Mouse (Mus musculus) cortical plate, adult 2 months (tissue): ENCODE data around the gene Nr2e1. TPM values are rescaled to one million over a fixed set of nuclear protein-coding genes. Genes with fewer than 3 reads are reported as not detected.
A peak's percentile ranks its signal among the peaks of the same experiment; 100 is the strongest.

Experiments
- H3K27ac ChIP-seq: fragments of 200-500 bp; 2 replicates; pipeline ENCODE4 v1.5.1; 2012; ENCODE audit warnings: low read length, control low read depth, inconsistent platforms; ENCODE audit not compliant: insufficient read depth
- H3K4me1 ChIP-seq: fragments of 200-500 bp; 2 replicates; pipeline ENCODE4 v1.6.1; 2011; ENCODE audit warnings: low read length; ENCODE audit not compliant: control insufficient read depth, insufficient read depth
- H3K4me3 ChIP-seq: fragments of 200-500 bp; 2 replicates; pipeline ENCODE4 v1.5.1; 2011; ENCODE audit warnings: mild to moderate bottlenecking, low read length, control low read depth; ENCODE audit not compliant: insufficient read depth
- CTCF ChIP-seq: fragments of 200-500 bp; IDR thresholded peaks from 2 replicates; pipeline ENCODE4 v1.5.1; 2011; ENCODE audit warnings: mild to moderate bottlenecking, control low read depth, low read length; ENCODE audit not compliant: insufficient read depth; ENCODE audit errors: extremely low read depth
- POLR2A ChIP-seq: fragments of 200-500 bp; IDR thresholded peaks from 2 replicates; pipeline ENCODE4 v1.6.1; 2011; ENCODE audit warnings: mild to moderate bottlenecking, low read length, control low read depth; ENCODE audit not compliant: insufficient read depth; ENCODE audit errors: extremely low read depth
- polyA plus RNA-seq: library from polyadenylated mRNA; depleted of rRNA; stranded (reverse); fragments of >200 nt; gene quantifications from 2 replicates; pipeline ENCODE4 v1.2.3, GENCODE M21; 2012

Nr2e1 gene
- polyA plus RNA-seq, 1 experiment: 18.6 TPM

DNA sequence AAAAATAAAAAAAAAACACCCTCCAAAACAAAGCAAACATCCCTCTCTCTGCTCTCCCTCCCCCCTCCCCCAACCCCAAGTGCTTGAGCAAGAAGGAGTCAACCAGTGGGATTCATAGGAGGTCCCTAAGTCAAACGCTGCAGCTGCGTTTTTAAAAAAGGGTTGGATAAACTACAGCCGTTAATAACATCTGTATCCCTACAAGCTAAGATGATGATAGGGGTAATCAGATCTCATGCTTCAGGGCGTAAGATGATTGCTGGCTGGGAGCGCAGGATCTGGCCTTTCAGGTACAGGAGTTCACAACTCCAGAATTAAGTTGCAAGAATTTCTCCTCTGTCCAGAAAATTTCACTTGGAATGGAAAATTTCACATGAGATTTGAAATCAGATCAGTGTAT is 6.1 kb upstream of the Nr2e1 start:
- H3K4me3 ChIP-seq: no peak overlapping the region
- no peak for TF ChIP-seq POLR2A
- no peak for TF ChIP-seq CTCF
- no peaks in the 10 kb centered on the region for H3K4me1 ChIP-seq
- no peak overlapping the region for H3K27ac ChIP-seq

DNA sequence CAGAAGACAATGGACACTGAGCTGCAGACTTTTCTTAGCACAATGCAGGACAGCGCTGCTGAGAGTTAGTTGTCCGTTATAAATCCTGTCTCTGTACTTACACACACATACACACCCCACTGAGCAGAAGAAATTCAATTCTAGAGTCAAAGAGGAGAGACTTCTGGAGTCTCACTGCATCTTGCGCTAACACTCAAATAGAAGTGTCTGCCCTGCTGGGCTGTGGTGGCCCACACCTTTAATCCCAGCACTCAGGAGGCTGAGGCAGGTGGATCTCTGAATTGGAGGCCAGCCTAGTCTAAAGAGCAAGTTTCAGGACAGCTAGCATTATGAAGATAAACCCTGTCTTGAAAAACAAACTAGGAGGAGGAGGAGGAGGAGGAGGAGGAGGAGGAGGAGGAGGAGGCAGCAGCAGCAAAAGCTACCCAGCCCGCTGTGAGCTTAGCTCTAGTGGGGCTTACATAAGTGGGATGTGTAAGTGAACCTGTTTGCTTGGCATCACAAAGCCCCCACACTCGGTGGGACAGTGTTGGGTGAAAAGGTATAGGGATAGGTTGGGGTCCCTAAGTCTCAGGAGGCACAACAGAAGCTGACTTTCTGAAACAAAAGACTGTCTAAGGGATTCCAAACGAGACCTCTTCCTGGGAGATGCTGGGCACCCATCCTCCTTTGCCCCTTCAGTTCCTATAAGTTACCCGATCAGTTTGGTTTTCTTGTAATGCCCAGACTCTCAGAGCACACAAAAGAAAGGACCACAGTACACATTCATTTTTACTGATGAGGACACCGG is 4.7 kb upstream of the Nr2e1 start:
- Histone ChIP-seq H3K4me3 (no peak overlapping the region), H3K27ac (no peak overlapping the region), H3K4me1 (no peaks in the 10 kb centered on the region)
- no peak for TF ChIP-seq CTCF

DNA sequence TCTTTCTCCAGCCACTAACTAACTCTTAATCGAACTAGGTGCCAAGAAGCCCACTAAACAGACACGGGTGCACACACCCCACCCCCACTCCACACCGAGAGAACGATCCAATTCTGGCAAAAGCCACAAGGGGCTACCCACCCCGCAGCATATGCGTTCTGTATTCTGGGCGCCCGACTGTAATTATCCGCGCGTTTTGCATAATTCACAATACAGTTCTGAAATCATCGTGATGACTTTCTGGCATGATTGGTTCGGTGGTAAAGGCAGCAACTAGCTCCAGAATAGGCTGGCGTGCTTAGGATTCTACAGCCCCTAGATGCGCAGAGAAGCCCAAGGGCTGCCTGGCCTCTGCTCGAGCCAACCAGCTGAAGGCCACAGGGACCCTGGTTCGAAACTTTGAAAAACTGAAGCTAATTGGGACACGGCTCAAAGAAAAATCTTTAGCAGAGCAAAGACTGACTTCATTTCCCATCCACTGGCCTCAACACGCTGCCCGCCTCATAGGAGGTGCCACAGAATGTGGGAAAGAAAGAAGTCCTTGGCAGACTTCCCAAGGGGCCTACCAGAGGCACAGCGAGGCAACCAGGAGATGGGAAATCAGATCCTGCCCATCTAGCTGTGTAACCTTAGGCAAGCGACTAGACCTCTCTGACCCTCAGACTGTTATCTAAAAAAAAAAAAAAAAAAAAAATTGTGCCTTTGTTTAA is 2.3 kb upstream of the Nr2e1 start:
- Histone ChIP-seq H3K4me1 (no peaks in the 10 kb centered on the region), H3K4me3 (no peak overlapping the region), H3K27ac (no peak overlapping the region)
- TF ChIP-seq POLR2A (no peak), CTCF (no peak)

DNA sequence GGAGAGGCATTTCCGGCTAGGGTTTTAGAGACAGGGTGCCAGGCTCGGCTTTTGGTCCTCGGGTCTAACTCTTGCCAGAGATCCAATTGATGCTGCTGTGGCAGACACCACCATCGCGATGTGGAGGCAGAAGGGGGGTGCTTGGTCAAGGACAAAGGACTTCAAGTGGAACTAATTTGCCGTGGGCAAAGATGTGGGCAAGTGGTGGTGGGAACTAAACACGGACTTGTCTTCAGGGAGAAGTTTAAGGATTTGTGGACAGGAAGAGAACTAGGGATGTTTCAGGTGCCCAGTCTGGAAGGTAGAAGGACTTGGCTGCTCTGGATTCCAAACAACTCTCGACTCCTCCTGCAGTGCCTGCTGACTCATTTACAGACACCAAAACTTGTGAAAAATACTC is 1.7 kb upstream of the Nr2e1 start:
- H3K27ac ChIP-seq: no peak overlapping the region
- TF ChIP-seq CTCF (no peak), POLR2A (no peak)
- no peaks in the 10 kb centered on the region for H3K4me1 ChIP-seq
- no peak overlapping the region for H3K4me3 ChIP-seq

DNA sequence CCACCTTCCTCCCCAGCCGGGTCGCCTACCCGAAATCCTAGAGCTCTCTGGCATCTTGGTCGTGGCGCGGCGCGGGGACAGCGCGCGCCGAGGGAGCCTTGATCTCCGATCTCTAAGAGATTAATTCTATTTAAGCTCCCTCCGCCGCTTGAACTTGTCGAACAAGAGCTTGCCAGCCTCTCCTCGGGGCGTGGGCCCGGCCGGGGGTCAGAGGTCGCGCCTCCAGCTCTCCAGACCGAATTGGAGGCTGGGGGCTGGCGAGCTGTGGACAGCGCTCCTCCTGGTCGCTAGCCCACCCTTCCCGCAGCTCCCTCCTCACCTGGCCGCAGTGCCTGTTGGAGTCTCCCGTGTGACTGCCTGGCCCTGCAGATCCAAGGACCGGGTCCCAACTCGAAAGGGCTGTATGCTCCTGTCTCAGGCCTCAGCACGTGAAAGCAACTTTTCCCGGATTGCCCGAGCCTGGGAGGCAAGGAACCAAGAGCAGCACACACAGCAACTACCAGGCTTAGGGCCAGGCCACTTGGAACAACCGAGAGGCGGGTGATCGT is 1.1 kb upstream of the Nr2e1 start:
- Histone ChIP-seq H3K4me1 (no peaks in the 10 kb centered on the region), H3K4me3 (peak overlapping the region; percentile 47)
- no peak for TF ChIP-seq CTCF
- TF ChIP-seq POLR2A: no peak

DNA sequence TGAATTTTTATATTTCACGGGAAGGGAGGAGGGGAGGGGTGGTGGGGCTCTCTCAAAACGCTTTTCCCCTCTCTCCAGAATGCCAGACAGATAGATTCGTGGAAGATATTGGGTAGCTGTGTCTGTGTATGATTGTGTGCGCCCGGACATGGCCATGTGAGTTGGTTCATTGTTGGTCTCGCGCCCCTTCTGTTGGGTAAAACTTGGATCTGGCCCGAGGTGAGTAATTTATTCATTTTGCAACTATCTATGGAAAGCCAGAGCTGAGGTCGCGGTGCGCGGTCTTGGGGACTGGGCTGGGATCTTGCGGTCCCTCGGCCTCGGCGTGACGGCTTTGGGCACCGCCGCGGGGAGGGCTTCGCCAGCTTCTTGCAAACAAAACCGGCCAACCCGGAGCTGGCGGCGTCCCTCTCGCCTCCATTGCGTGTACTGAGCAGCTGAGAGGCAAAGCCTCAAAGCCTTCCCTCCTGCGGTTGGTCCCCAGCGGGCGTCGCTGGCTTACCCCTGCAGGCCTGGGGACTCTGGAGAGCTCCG is 537 bp upstream of the Nr2e1 start:
- H3K4me1 ChIP-seq: no peaks in the 10 kb centered on the region
- H3K27ac ChIP-seq: no peak overlapping the region
- TF ChIP-seq POLR2A (no peak), CTCF (no peak)
- peak overlapping the region; percentile 47 for H3K4me3 ChIP-seq

More for the DNA sequence above, 1.1 kb upstream of the Nr2e1 start:
- H3K27ac ChIP-seq: no peak overlapping the region

DNA sequence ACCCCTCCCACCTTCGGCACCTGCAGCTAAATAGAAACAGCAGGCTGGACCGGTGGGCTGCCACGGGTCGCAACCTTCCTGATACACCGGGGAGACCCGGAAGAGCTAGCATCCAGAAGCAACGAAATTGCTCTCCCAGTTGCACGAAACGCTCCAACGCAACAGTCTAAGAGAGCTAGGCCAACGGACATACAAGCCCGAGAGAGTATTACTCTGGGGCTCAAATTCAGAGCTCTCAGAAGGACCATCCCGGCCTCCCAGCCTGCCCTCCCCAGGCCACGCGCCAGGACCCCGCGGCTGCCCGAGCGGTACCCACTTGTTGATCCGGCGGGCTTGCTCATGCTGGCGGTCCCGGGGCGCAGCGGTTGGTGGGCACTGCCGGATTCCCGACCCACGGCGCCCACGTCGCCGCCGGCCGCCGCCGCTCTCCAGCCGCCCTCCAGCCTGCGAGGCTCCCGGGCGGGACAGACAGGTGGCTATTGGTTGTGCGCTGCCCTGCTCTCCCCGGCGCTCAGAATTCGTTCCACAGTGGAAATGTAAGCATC is 794 bp downstream of the Nr2e1 start:
- TF ChIP-seq POLR2A: no peak
- no peak for TF ChIP-seq CTCF
- H3K27ac ChIP-seq: peak overlapping the region; percentile 60; the same call in 1 of the 2 replicates
- peak overlapping the region; percentile 47 for H3K4me3 ChIP-seq
- no peaks in the 10 kb centered on the region for H3K4me1 ChIP-seq

DNA sequence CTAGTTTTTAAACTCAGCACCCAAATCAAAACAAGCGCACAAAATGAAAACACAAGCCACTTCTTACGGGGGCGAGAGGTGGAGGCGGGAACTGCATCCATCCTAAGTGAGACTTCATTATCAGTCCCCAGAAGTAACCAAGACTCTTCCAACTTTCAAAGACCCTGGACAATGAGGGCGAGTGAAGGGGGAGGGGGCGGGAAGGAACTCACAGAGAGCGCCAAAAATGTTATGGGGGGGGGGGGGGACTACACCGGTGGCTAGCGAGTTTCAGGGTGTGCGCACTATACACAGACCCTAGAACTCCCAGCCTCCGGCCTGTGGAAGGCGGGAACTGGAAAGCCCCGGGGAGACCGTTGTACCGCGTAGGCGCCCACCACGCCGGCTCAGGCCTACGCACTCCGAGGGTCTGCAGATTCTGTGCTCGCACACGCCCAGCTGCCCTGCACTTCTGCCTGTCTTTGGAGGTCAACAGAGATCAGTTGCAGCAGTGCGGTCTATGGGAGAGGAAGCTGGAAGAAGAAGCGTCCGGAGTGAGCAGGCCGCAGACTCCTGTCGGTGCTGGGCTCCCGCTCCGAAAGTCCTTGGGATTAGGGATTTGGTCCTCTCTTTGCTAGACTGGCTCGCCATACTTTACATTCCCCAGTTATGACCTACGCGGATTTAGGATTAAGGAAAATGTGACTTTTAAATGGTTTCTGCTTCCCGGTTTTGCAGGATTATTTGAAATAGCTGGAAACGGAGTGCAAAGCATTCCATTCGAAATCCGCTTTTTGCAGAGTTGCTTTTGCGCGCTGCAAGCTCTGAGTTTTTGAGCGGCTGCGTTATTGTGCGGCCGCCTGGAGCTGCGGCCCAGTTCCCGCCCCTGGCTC is 1.5 kb downstream of the Nr2e1 start:
- Histone ChIP-seq H3K4me3 (peak overlapping the region; percentile 47), H3K4me1 (no peaks in the 10 kb centered on the region), H3K27ac (no peak overlapping the region)
- no peak for TF ChIP-seq POLR2A

DNA sequence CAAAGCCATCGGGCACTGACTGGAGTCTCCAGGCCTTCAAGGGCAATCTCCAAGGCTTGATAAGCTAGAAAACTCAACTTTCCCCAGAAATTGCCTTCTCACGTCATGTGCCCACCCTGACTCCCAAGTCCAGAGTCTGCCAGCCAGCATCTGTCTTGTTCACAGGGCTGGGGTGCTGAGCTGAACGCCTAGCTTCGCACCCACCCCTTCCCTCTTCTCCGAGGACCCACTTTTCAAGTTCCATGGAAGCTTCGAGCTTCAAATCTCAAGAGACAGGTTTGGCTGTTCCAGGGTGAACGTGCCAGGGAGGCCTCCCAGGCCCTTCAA is 2.5 kb downstream of the Nr2e1 start:
- no peak for TF ChIP-seq CTCF
- no peak for TF ChIP-seq POLR2A
- Histone ChIP-seq H3K27ac (0 out of 2 replicates have a peak overlapping the region, but pooled peaks have one; percentile 19), H3K4me1 (no peaks in the 10 kb centered on the region), H3K4me3 (peak overlapping the region; percentile 27; the same call in 1 of the 2 replicates)
